Mouse (Mus musculus) neural tube, embryonic 11.5 days (tissue): Measurements from ENCODE around the gene Acacb. TPM values are rescaled to one million over a fixed set of nuclear protein-coding genes. Genes with fewer than 3 reads are reported as not detected.

Source experiments
- ATAC-seq: fragments of 200-750 bp; cut with Nextera tagmentation; 2 replicates; pipeline ENCODE4 v1.8.0; 2017; ENCODE audit warnings: moderate number of reproducible peaks, mild to moderate bottlenecking, moderate TSS enrichment, moderate library complexity; ENCODE audit not compliant: insufficient read depth, low FRiP score, low TSS enrichment
- DNase-seq: peaks from one replicate; pipeline ENCODE4 v3.0.0-alpha.2; 2015; ENCODE audit warnings: low spot score
- H3K27ac ChIP-seq: fragments of 300-500 bp; sonication (generic); 2 replicates; pipeline ENCODE4 v1.5.1; 2014; ENCODE audit warnings: low read depth, mild to moderate bottlenecking, low read length
- H3K27me3 ChIP-seq: fragments of 300-500 bp; sonication (generic); 2 replicates; pipeline ENCODE4 v1.6.1; 2014; ENCODE audit warnings: mild to moderate bottlenecking, low read length, mixed read lengths; ENCODE audit not compliant: control insufficient read depth, insufficient read depth
- H3K36me3 ChIP-seq: fragments of 300-500 bp; sonication (generic); 2 replicates; pipeline ENCODE4 v1.6.1; 2014; ENCODE audit warnings: mild to moderate bottlenecking, low read length, moderate library complexity, mixed read lengths; ENCODE audit not compliant: control insufficient read depth, insufficient read depth
- H3K4me1 ChIP-seq: fragments of 300-500 bp; sonication (generic); 2 replicates; pipeline ENCODE4 v1.6.1; 2014; ENCODE audit warnings: low read length, mixed read lengths; ENCODE audit not compliant: control insufficient read depth, insufficient read depth
- H3K4me2 ChIP-seq: fragments of 300-500 bp; sonication (generic); 2 replicates; pipeline ENCODE4 v1.6.1; 2014; ENCODE audit warnings: low read depth, mild to moderate bottlenecking, moderate library complexity
- H3K4me3 ChIP-seq: fragments of 300-500 bp; sonication (generic); 2 replicates; pipeline ENCODE4 v1.5.1; 2014; ENCODE audit warnings: low read depth, low read length
- H3K9ac ChIP-seq: fragments of 300-500 bp; sonication (generic); 2 replicates; pipeline ENCODE4 v1.6.1; 2014; ENCODE audit warnings: mild to moderate bottlenecking, low read length
- H3K9me3 ChIP-seq: fragments of 300-500 bp; sonication (generic); 2 replicates; pipeline ENCODE4 v1.6.1; 2016; ENCODE audit warnings: low read length; ENCODE audit not compliant: control insufficient read depth
- WGBS: fragments of 180-500 bp; shearing (Covaris S2); extraction: QIAGEN DNeasy Blood & Tissue Kit; methylation state at CpG from one replicate; pipeline ENCODE4 v1.1.7; 2014; 5-methylcytosine and 5-hydroxymethylcytosine counted together
- polyA plus RNA-seq: library from polyadenylated mRNA; unstranded; fragments of >200 nt; fragmentation: Nextera tagmentation; extraction: Ambion mirVana; gene quantifications from 2 replicates; pipeline ENCODE4 v1.2.1, GENCODE M21; 2014

The Acacb gene
- polyA plus RNA-seq, 1 experiment from 2014 or later: 0.82 TPM

DNA sequence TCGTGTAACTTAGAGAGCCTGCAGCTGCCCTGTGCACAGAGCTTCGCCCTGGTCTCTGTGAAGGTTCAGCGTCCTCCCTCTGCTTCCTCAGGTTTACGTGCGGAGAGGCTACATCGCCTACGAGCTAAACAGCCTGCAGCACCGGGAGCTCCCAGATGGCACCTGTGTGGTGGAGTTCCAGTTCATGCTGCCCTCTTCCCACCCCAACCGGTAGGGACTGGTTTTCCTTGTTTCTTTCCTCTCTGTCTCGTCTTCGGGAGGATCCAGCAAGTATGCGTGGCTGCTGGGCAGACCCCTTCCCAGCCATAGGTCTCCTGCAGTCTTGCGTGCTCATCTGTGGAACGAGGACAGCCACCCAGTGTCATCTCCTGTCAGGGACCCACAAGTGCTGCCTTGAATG, 72.4 kb downstream of the Acacb start:
- H3K4me2 ChIP-seq: no peak overlapping the region
- no peaks in the 10 kb centered on the region for H3K9me3 ChIP-seq
- WGBS: 82% methylated on average over 14 of the region's 14 CpGs
- H3K4me3 ChIP-seq: no peak overlapping the region
- no peaks in the 10 kb centered on the region for H3K36me3 ChIP-seq
- no peak overlapping the region for H3K9ac ChIP-seq
- no peak for DNase-seq
- no peaks in the 10 kb centered on the region for H3K4me1 ChIP-seq
- ATAC-seq: no peak
- no peaks in the 10 kb centered on the region for H3K27me3 ChIP-seq
- no peak overlapping the region for H3K27ac ChIP-seq

DNA sequence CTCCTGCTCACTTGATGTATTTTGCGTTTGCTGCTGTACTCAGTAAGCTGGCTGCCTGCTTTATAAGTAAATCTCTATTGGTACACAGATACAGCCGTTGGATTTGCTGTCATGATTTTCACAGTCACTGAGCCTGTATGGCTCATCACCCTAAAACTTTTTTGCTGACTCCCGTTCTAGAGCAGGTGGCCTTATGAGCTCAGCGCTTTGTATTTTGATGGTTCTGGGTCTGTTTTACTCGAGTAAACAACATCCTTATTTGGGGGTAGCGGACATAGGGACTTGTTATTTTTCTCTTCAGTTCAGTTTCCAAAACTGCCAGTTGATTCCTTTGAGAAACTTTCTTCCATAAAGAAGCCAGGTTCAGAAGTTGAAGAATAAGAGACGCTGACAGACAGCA, 79.7 kb downstream of the Acacb start:
- Histone ChIP-seq H3K36me3 (no peaks in the 10 kb centered on the region), H3K4me1 (no peaks in the 10 kb centered on the region), H3K27ac (no peak overlapping the region), H3K9ac (no peak overlapping the region), H3K4me2 (no peak overlapping the region), H3K27me3 (no peaks in the 10 kb centered on the region), H3K9me3 (no peaks in the 10 kb centered on the region), H3K4me3 (no peak overlapping the region)
- 97% methylated on average over 7 of the region's 7 CpGs for WGBS
- DNase-seq: no peak
- ATAC-seq: no peak

DNA sequence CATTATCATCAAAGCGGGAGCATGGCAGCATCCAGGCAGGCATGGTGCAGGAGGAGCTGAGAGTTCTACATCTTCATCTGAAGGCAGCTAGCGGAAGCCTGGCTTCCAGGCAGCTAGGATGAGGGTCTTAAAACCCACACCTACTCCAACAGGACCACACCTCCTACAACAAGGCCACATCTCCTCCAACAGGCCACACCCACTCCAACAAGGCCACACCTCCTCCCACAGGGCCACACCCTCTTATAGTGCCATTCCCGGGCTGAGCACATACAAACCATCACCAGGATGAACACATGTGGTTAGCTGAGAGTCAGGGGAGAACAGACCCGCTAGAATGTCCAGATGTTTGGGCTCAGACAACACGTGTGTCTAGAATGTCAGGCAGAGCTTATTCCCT, 82.6 kb downstream of the Acacb start:
- no peaks in the 10 kb centered on the region for H3K4me1 ChIP-seq
- DNase-seq (no peak), ATAC-seq (no peak)
- H3K36me3 ChIP-seq: no peaks in the 10 kb centered on the region
- H3K4me3 ChIP-seq: no peak overlapping the region
- no peak overlapping the region for H3K27ac ChIP-seq
- H3K27me3 ChIP-seq: no peaks in the 10 kb centered on the region
- H3K9me3 ChIP-seq: no peaks in the 10 kb centered on the region
- WGBS: 86% methylated on average over 5 of the region's 5 CpGs
- no peak overlapping the region for H3K9ac ChIP-seq
- no peak overlapping the region for H3K4me2 ChIP-seq

DNA sequence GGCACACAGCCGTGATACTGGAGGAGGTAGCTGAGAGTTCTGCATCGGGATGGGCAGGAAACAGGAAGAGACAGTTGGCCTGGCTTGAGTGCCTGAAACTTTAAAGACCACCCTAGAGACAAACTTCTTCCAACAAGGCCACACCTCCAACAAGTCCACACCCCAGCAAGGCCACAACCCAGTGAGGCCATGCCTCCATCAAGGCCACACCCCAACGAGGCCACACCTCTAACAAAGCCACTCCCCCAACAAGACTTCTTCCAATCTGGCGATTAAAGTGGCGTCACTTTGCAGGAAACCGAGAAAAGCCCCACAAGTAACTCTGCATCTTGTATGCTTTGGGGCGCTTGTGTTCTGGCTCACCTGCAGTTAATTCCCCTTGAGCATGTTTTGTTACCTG, 92.6 kb downstream of the Acacb start:
- Histone ChIP-seq H3K4me3 (no peak overlapping the region), H3K27me3 (no peaks in the 10 kb centered on the region), H3K4me1 (no peaks in the 10 kb centered on the region), H3K27ac (no peak overlapping the region), H3K9me3 (no peaks in the 10 kb centered on the region), H3K4me2 (no peak overlapping the region), H3K9ac (no peak overlapping the region), H3K36me3 (no peaks in the 10 kb centered on the region)
- DNase-seq: no peak
- WGBS: 25% methylated on average over 7 of the region's 7 CpGs
- ATAC-seq: no peak

DNA sequence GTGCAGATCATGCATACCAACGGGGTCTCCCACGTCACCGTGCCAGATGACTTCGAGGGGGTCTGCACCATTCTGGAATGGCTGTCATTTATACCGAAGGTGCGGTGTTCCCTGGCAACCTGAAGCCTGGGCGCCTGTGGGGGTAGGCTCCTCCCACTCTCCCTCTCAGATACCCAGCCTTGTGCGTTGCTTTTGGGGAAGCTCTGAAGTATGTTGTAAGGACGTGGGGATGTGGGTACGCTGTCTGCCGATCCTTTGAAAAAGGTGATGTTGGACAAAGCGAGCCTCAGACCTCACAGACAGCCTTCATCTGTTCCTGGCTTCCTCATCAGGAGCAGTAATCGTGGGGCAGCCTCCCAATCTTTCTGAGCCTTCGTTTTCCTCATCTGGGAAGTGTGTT, 93.4 kb downstream of the Acacb start:
- H3K4me2 ChIP-seq: no peak overlapping the region
- ATAC-seq: no peak

DNA sequence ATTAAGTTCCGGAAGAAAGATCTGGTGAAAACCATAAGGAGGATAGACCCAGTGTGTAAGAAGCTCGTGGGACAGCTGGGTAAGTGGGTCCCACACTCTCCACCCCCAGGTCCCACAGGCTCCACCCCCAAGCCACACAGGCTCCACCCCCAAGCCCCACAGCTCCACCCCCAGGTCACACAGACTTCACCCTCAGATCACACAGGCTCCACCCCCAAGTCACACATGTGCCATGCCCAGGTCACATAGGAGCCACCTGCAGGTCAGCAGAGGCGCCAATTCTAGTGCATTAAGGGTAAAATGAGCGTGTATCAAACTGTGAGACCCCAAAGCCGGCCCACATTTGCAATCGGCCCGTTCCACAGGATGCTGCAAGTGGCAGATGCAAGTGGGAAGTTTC, 100.1 kb downstream of the Acacb start:
- Histone ChIP-seq H3K4me1 (no peaks in the 10 kb centered on the region; the same call in 1 of the 2 replicates), H3K4me2 (no peak overlapping the region), H3K9me3 (no peaks in the 10 kb centered on the region), H3K9ac (no peak overlapping the region), H3K27ac (no peak overlapping the region), H3K36me3 (no peaks in the 10 kb centered on the region), H3K4me3 (no peak overlapping the region), H3K27me3 (no peaks in the 10 kb centered on the region)
- no peak for ATAC-seq
- no peak for DNase-seq
- WGBS: 85% methylated on average over 7 of the region's 7 CpGs

More for the DNA sequence above, 93.4 kb downstream of the Acacb start:
- H3K27me3 ChIP-seq: no peaks in the 10 kb centered on the region
- no peak for DNase-seq
- H3K9ac ChIP-seq: no peak overlapping the region
- H3K4me3 ChIP-seq: no peak overlapping the region
- no peak overlapping the region for H3K27ac ChIP-seq
- H3K9me3 ChIP-seq: no peaks in the 10 kb centered on the region
- H3K4me1 ChIP-seq: no peaks in the 10 kb centered on the region
- no peaks in the 10 kb centered on the region for H3K36me3 ChIP-seq
- 56% methylated on average over 14 of the region's 14 CpGs for WGBS

DNA sequence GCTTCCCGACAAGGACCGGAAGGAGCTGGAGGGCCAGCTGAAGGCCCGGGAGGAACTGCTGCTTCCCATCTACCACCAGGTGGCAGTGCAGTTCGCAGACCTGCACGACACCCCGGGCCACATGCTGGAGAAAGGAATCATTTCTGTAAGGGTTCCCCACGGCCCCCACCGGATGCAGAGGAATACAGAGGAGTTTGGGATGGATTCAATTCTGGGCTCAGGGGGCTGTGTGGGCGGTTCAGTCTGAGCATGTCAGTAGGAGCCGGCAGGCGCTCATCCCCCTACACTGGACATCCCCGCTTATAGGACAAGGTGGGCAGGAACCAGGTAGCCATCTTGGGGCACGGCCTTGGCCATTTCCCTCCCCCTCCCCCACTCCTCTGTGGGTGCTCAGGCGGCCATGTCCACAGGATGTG, 101.8 kb downstream of the Acacb start:
- peak overlapping the region; percentile 18 for H3K9ac ChIP-seq
- ATAC-seq: no peak

DNA sequence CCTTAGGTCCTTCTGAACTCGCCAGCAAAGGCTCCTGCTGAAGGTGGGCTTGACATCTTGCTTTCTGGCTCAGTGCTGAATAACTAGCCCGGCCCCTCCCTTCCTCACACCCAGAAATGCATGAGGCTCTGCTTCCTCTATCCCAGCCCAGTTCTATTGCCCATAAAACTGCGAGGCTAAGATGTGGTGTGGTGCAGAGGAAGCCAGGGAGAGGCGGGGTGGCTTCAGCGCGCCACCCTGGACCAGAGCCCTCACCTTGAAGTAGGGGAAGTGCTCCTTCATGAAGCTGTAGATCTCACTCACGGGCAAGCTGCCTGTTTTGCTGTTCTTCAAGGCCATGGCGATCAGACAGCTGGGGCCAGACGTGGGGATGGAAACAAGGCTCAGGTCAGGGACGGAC, 113.2 kb downstream of the Acacb start:
- no peak overlapping the region for H3K27ac ChIP-seq
- no peaks in the 10 kb centered on the region for H3K36me3 ChIP-seq
- no peaks in the 10 kb centered on the region; the same call in 1 of the 2 replicates for H3K27me3 ChIP-seq
- H3K9me3 ChIP-seq: no peaks in the 10 kb centered on the region
- H3K4me1 ChIP-seq: 0 out of 2 replicates have a peak, but pooled peaks cover 4% of the 10 kb centered on the region
- WGBS: 77% methylated on average over 10 of the region's 10 CpGs
- no peak for DNase-seq
- ATAC-seq: no peak
- no peak overlapping the region for H3K4me2 ChIP-seq
- H3K9ac ChIP-seq: no peak overlapping the region
- H3K4me3 ChIP-seq: no peak overlapping the region

More for the DNA sequence above, 101.8 kb downstream of the Acacb start:
- H3K27me3 ChIP-seq: no peaks in the 10 kb centered on the region
- no peaks in the 10 kb centered on the region for H3K9me3 ChIP-seq
- 17% methylated on average over 14 of the region's 14 CpGs for WGBS
- DNase-seq: peak; percentile 86
- no peak overlapping the region for H3K4me2 ChIP-seq
- H3K4me1 ChIP-seq: no peaks in the 10 kb centered on the region; the same call in 1 of the 2 replicates
- no peak overlapping the region for H3K4me3 ChIP-seq
- H3K36me3 ChIP-seq: no peaks in the 10 kb centered on the region
- H3K27ac ChIP-seq: no peak overlapping the region

DNA sequence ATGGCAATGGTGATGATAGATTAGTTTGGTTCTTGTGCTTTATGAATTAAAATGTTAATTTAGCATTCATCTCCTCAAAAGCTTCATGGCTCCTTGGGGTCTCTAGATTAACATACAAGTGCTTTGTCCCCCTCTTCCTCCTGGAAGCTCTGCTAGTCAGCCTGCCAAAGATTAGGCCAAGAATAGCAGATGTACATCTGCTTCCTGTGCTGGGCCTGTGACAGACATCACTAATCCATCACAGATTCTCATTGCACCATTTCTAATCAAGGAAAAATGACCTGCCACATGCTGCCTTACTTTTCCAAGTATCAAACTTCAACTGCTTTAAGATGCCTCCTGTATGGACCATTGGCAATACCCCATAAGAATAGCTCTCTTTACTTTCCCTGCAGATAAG, 115.2 kb downstream of the Acacb start:
- Histone ChIP-seq H3K4me2 (no peak overlapping the region), H3K27ac (no peak overlapping the region), H3K9me3 (no peaks in the 10 kb centered on the region), H3K4me3 (no peak overlapping the region), H3K36me3 (no peaks in the 10 kb centered on the region), H3K27me3 (no peaks in the 10 kb centered on the region; the same call in 1 of the 2 replicates), H3K9ac (no peak overlapping the region), H3K4me1 (0 out of 2 replicates have a peak, but pooled peaks cover 5% of the 10 kb centered on the region)
- DNase-seq: no peak
- no peak for ATAC-seq
